Mouse (Mus musculus): ENCODE results near the gene Mgll. TPM values are rescaled to one million over a fixed set of nuclear protein-coding genes. Genes with fewer than 3 reads are reported as not detected.

Mgll gene
- polyA plus RNA-seq, 1 experiment from 2014 or later, result 94.2 TPM

DNA sequence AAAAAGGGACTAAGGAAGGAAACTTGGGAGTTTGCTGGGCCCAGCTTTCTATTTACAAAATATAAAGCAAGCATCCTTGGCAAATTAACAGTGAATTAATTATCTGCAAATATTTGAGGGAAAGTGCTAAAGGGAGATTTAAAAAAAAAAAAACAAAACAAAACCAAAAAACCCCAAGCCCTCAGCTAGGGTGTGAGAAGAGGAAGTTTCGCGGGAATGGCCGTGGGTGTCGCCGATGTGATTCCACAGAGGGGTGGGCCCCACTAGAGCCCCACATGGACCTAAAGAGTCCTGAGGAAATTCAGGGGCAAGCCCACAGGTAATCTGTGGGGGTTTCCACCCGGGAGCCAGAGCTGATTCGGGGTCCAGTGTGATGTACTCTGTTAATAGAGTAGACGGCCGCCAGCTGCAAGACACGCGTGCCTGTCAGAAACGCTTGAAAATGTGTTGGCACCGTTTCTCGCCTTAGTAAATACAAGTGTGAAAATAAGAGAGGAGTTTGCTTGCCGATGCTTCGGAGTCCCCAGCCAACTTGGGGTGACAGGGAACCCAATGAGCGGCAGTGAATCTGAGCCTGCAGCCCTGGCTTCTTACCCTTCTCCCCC, 46.2 kb downstream of the Mgll start:
- Histone ChIP-seq H3K4me3 (ENCODE audit: low read depth, low read length) (no peak overlapping the region), H3K4me1 (replicated peaks; ENCODE audit: control insufficient read depth, insufficient read depth, low read length) (peaks cover 29% of the 10 kb centered on the region), H3K36me3 (ENCODE audit: control insufficient read depth, insufficient read depth, low read length) (peaks cover 10% of the 10 kb centered on the region; the same call in 1 of the 2 replicates), H3K9me3 (ENCODE audit: control insufficient read depth, low read length) (no peaks in the 10 kb centered on the region), H3K27ac (ENCODE audit: low read depth) (no peak overlapping the region), H3K4me2 (ENCODE audit: low read length) (no peak overlapping the region), H3K9ac (ENCODE audit: low read length) (no peak overlapping the region), H3K27me3 (replicated peaks; ENCODE audit: control insufficient read depth, insufficient read depth, low read length) (no peaks in the 10 kb centered on the region)
- ATAC-seq (replicated peaks; ENCODE audit: low FRiP score, low TSS enrichment, low read depth) (no peak), DNase-seq (ENCODE audit: low spot score) (no peak)
- 82% methylated on average over 17 of the region's 17 CpGs for WGBS

- H3K27ac ChIP-seq (ENCODE audit: low read depth), result no peak overlapping the region
- H3K36me3 ChIP-seq (ENCODE audit: control insufficient read depth, insufficient read depth, low read length), result 0 out of 2 replicates have a peak, but pooled peaks cover 6% of the 10 kb centered on the region
- WGBS, result 89% methylated on average over 5 of the region's 5 CpGs
- peaks cover 34% of the 10 kb centered on the region for H3K4me1 ChIP-seq (replicated peaks; ENCODE audit: control insufficient read depth, insufficient read depth, low read length)
- DNase-seq (ENCODE audit: low spot score) (no peak), ATAC-seq (replicated peaks; ENCODE audit: low FRiP score, low TSS enrichment, low read depth) (no peak)
- no peaks in the 10 kb centered on the region for H3K27me3 ChIP-seq (replicated peaks; ENCODE audit: control insufficient read depth, insufficient read depth, low read length)
- no peak overlapping the region for H3K4me3 ChIP-seq (ENCODE audit: low read depth, low read length)
- no peaks in the 10 kb centered on the region for H3K9me3 ChIP-seq (ENCODE audit: control insufficient read depth, low read length)
- H3K9ac ChIP-seq (ENCODE audit: low read length), result no peak overlapping the region
- H3K4me2 ChIP-seq (ENCODE audit: low read length), result no peak overlapping the region
Measured at GRCm38 (mm10) chr6:88770981-88771380, 46.8 kb downstream of the Mgll start.

DNA sequence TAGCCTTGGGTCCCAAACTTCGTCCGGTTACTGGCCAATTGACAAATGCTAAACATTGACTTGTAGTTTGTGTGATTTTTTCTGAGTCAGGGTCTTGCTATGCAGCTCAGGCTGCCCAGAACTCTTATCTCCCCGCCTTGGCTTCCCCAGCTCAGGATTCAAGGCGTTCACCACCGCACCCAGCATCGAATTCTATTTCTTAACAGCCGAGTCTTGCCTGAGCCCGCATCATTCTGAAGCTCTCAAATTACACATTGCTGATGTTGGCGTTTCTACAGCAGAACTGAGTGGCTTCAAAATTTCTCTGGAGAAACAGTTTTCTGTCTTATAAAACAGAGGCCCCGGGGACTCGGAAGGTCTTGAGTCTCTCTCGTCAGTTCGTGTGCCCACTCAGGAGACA, 47.8 kb downstream of the Mgll start:
- Histone ChIP-seq H3K27me3 (replicated peaks; ENCODE audit: control insufficient read depth, insufficient read depth, low read length) (no peaks in the 10 kb centered on the region), H3K9me3 (ENCODE audit: control insufficient read depth, low read length) (no peaks in the 10 kb centered on the region), H3K9ac (ENCODE audit: low read length) (no peak overlapping the region), H3K4me1 (replicated peaks; ENCODE audit: control insufficient read depth, insufficient read depth, low read length) (peaks cover 37% of the 10 kb centered on the region), H3K27ac (ENCODE audit: low read depth) (no peak overlapping the region), H3K4me3 (ENCODE audit: low read depth, low read length) (no peak overlapping the region), H3K36me3 (ENCODE audit: control insufficient read depth, insufficient read depth, low read length) (0 out of 2 replicates have a peak, but pooled peaks cover 3% of the 10 kb centered on the region), H3K4me2 (ENCODE audit: low read length) (no peak overlapping the region)
- WGBS, result 65% methylated on average over 13 of the region's 13 CpGs
- ATAC-seq (replicated peaks; ENCODE audit: low FRiP score, low TSS enrichment, low read depth) (no peak), DNase-seq (ENCODE audit: low spot score) (no peak)

GRCm38 (mm10) chr6:88774055-88774454, 49.8 kb downstream of the Mgll start:
- no peaks in the 10 kb centered on the region for H3K27me3 ChIP-seq (replicated peaks; ENCODE audit: control insufficient read depth, insufficient read depth, low read length)
- no peak overlapping the region for H3K9ac ChIP-seq (ENCODE audit: low read length)
- ATAC-seq (replicated peaks; ENCODE audit: low FRiP score, low TSS enrichment, low read depth) (no peak), DNase-seq (ENCODE audit: low spot score) (no peak)
- H3K4me1 ChIP-seq (replicated peaks; ENCODE audit: control insufficient read depth, insufficient read depth, low read length), result peaks cover 38% of the 10 kb centered on the region
- H3K4me3 ChIP-seq (ENCODE audit: low read depth, low read length), result no peak overlapping the region
- H3K9me3 ChIP-seq (ENCODE audit: control insufficient read depth, low read length), result no peaks in the 10 kb centered on the region
- 0 out of 2 replicates have a peak, but pooled peaks cover 3% of the 10 kb centered on the region for H3K36me3 ChIP-seq (ENCODE audit: control insufficient read depth, insufficient read depth, low read length)
- no peak overlapping the region for H3K4me2 ChIP-seq (ENCODE audit: low read length)
- 43% methylated on average over 9 of the region's 9 CpGs for WGBS
- H3K27ac ChIP-seq (ENCODE audit: low read depth), result peak overlapping the region; percentile 14; the same call in 1 of the 2 replicates

DNA sequence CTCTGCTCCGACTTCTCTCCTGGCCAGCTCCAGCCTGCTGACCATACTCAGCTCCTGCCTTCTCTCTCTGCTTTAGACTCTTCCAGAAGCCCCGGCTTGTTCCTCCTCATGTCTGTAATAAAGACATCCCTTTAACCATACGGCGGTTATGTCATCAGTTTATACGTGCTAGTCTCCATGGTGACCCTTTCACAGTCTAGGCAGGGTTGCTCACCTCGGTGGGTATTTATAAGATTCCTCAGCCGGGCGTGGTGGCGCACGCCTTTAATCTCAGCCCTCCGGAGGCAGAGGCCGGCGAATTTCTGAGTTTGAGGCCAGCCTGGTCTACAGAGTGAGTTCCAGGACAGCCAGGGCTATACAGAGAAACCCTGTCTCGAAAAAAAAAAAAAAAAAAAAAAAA, 51.1 kb downstream of the Mgll start:
- no peak overlapping the region for H3K4me2 ChIP-seq (ENCODE audit: low read length)
- H3K36me3 ChIP-seq (ENCODE audit: control insufficient read depth, insufficient read depth, low read length), result 0 out of 2 replicates have a peak, but pooled peaks cover 3% of the 10 kb centered on the region
- H3K27me3 ChIP-seq (replicated peaks; ENCODE audit: control insufficient read depth, insufficient read depth, low read length), result no peaks in the 10 kb centered on the region
- peaks cover 38% of the 10 kb centered on the region for H3K4me1 ChIP-seq (replicated peaks; ENCODE audit: control insufficient read depth, insufficient read depth, low read length)
- H3K9ac ChIP-seq (ENCODE audit: low read length), result no peak overlapping the region
- H3K9me3 ChIP-seq (ENCODE audit: control insufficient read depth, low read length), result no peaks in the 10 kb centered on the region
- WGBS, result 36% methylated on average over 13 of the region's 14 CpGs
- H3K4me3 ChIP-seq (ENCODE audit: low read depth, low read length), result no peak overlapping the region
- H3K27ac ChIP-seq (ENCODE audit: low read depth), result no peak overlapping the region
- ATAC-seq (replicated peaks; ENCODE audit: low FRiP score, low TSS enrichment, low read depth) (peak; percentile 57), DNase-seq (ENCODE audit: low spot score) (no peak)

- no peaks in the 10 kb centered on the region for H3K9me3 ChIP-seq (ENCODE audit: control insufficient read depth, low read length)
- 69% methylated on average over 13 of the region's 13 CpGs for WGBS
- no peak overlapping the region for H3K27ac ChIP-seq (ENCODE audit: low read depth)
- DNase-seq (ENCODE audit: low spot score) (no peak), ATAC-seq (replicated peaks; ENCODE audit: low FRiP score, low TSS enrichment, low read depth) (no peak)
- H3K4me1 ChIP-seq (replicated peaks; ENCODE audit: control insufficient read depth, insufficient read depth, low read length), result peaks cover 38% of the 10 kb centered on the region
- no peaks in the 10 kb centered on the region for H3K27me3 ChIP-seq (replicated peaks; ENCODE audit: control insufficient read depth, insufficient read depth, low read length)
- H3K4me3 ChIP-seq (ENCODE audit: low read depth, low read length), result no peak overlapping the region
- H3K9ac ChIP-seq (ENCODE audit: low read length), result no peak overlapping the region
- H3K36me3 ChIP-seq (ENCODE audit: control insufficient read depth, insufficient read depth, low read length), result 0 out of 2 replicates have a peak, but pooled peaks cover 3% of the 10 kb centered on the region
- no peak overlapping the region for H3K4me2 ChIP-seq (ENCODE audit: low read length)
Measured at GRCm38 (mm10) chr6:88776336-88776923, 52.2 kb downstream of the Mgll start.

GRCm38 (mm10) chr6:88776964-88777363, 52.8 kb downstream of the Mgll start:
- no peak overlapping the region for H3K4me2 ChIP-seq (ENCODE audit: low read length)
- ATAC-seq (replicated peaks; ENCODE audit: low FRiP score, low TSS enrichment, low read depth) (no peak), DNase-seq (ENCODE audit: low spot score) (no peak)
- no peak overlapping the region for H3K27ac ChIP-seq (ENCODE audit: low read depth)
- no peaks in the 10 kb centered on the region for H3K36me3 ChIP-seq (ENCODE audit: control insufficient read depth, insufficient read depth, low read length)
- no peak overlapping the region for H3K4me3 ChIP-seq (ENCODE audit: low read depth, low read length)
- H3K27me3 ChIP-seq (replicated peaks; ENCODE audit: control insufficient read depth, insufficient read depth, low read length), result no peaks in the 10 kb centered on the region
- no peak overlapping the region for H3K9ac ChIP-seq (ENCODE audit: low read length)
- H3K4me1 ChIP-seq (replicated peaks; ENCODE audit: control insufficient read depth, insufficient read depth, low read length), result peaks cover 36% of the 10 kb centered on the region
- no peaks in the 10 kb centered on the region for H3K9me3 ChIP-seq (ENCODE audit: control insufficient read depth, low read length)
- WGBS, result 73% methylated on average over 8 of the region's 8 CpGs

DNA sequence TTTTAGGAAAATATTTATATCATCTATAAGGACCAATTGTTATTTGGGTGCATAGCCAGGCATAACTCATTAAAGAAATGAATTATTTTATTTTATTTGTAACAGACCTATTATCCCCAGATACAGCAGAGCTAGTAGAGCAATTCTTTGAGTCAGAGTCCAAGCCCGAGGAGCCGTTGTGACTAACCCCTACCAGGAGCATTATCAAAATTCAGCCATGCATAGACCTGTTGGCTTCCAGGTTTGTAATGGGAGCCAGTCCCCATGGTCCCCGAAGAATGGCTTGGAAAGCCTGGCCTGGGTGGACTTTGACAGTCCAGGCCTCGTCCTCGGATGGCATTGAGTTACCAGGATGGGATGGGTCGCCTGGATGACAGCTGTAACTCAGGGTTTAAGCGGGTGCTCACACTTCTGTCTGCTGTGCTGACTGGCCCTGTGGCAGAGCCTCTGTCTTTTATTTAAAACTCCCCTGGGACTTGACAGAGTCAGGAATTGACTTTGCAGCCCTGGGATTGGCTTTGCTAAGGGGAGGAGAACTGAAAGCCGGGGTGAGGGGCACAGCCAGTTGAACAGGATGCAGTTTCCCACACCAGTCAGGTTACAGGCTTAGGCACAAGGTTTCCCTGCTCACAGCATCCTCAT, 54.0 kb downstream of the Mgll start:
- Histone ChIP-seq H3K36me3 (ENCODE audit: control insufficient read depth, insufficient read depth, low read length) (no peaks in the 10 kb centered on the region), H3K4me1 (replicated peaks; ENCODE audit: control insufficient read depth, insufficient read depth, low read length) (peaks cover 35% of the 10 kb centered on the region), H3K9me3 (ENCODE audit: control insufficient read depth, low read length) (no peaks in the 10 kb centered on the region), H3K9ac (ENCODE audit: low read length) (no peak overlapping the region), H3K4me2 (ENCODE audit: low read length) (no peak overlapping the region), H3K27me3 (replicated peaks; ENCODE audit: control insufficient read depth, insufficient read depth, low read length) (no peaks in the 10 kb centered on the region), H3K27ac (ENCODE audit: low read depth) (no peak overlapping the region), H3K4me3 (ENCODE audit: low read depth, low read length) (no peak overlapping the region)
- DNase-seq (ENCODE audit: low spot score) (no peak), ATAC-seq (replicated peaks; ENCODE audit: low FRiP score, low TSS enrichment, low read depth) (no peak)
- 52% methylated on average over 8 of the region's 8 CpGs for WGBS

Data from intestine, embryonic 14.5 days (tissue).